Mouse (Mus musculus) neural tube, embryonic 13.5 days (tissue): ENCODE results near the gene Mepce. TPM values are rescaled to one million over a fixed set of nuclear protein-coding genes. Genes with fewer than 3 reads are reported as not detected.

Experiments
- ATAC-seq: fragments of 200-750 bp; cut with Nextera tagmentation; 2 replicates; pipeline ENCODE4 v1.8.0; 2017; ENCODE audit warnings: low read depth, mild to moderate bottlenecking, moderate TSS enrichment, moderate library complexity
- H3K27ac ChIP-seq: fragments of 300-500 bp; sonication (generic); replicated peaks from 2 replicates; pipeline ENCODE4 v1.5.1; 2015; ENCODE audit warnings: moderate library complexity, mild to moderate bottlenecking, inconsistent platforms
- H3K27me3 ChIP-seq: fragments of 300-500 bp; sonication (generic); 2 replicates; pipeline ENCODE4 v1.6.1; 2015; ENCODE audit warnings: mild to moderate bottlenecking, inconsistent platforms
- H3K36me3 ChIP-seq: fragments of 300-500 bp; sonication (generic); 2 replicates; pipeline ENCODE4 v1.6.1; 2015; ENCODE audit warnings: mild to moderate bottlenecking, inconsistent platforms
- H3K4me1 ChIP-seq: fragments of 300-500 bp; sonication (generic); replicated peaks from 2 replicates; pipeline ENCODE4 v1.6.1; 2015; ENCODE audit warnings: inconsistent platforms
- H3K4me2 ChIP-seq: fragments of 300-500 bp; sonication (generic); 2 replicates; pipeline ENCODE4 v1.6.1; 2015; ENCODE audit warnings: inconsistent platforms, mild to moderate bottlenecking, moderate library complexity
- H3K4me3 ChIP-seq: fragments of 300-500 bp; sonication (generic); 2 replicates; pipeline ENCODE4 v1.5.1; 2015; ENCODE audit warnings: mild to moderate bottlenecking, inconsistent platforms
- H3K9ac ChIP-seq: fragments of 300-500 bp; sonication (generic); 2 replicates; pipeline ENCODE4 v1.6.1; 2015; ENCODE audit warnings: moderate library complexity, mild to moderate bottlenecking, inconsistent platforms
- H3K9me3 ChIP-seq: fragments of 300-500 bp; sonication (generic); 2 replicates; pipeline ENCODE4 v1.6.1; 2016; ENCODE audit warnings: inconsistent platforms
- WGBS: fragments of 180-500 bp; shearing (Covaris S2); methylation state at CpG from one replicate; pipeline ENCODE4 v1.1.7; 2015; 5-methylcytosine and 5-hydroxymethylcytosine counted together
- polyA plus RNA-seq: library from polyadenylated mRNA; unstranded; fragments of >200 nt; fragmentation: Nextera tagmentation; extraction: Ambion mirVana; gene quantifications from 2 replicates; pipeline ENCODE4 v1.2.1, GENCODE M21; 2015

The Mepce gene
- polyA plus RNA-seq, 1 experiment from 2014 or later = 9.9 TPM

DNA sequence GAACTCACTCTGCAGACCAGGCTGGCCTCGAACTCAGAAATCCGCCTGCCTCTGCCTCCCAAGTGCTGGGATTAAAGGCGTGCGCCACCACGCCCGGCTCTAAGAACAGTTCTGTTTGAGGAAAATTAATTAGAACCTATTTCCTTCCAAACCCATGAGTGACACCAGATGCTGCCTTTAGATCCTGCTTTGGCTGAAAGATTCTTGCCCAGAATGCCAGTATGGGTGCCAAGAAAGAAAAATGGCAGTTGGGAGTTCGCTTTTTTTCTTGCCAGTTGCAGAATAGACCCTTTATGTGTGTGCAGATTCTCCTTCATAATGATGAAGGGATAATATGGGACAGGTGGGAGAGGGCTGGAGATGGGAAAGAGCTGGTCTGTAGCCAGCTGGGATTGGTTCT lies 43.3 kb downstream of the Mepce start:
- no peaks in the 10 kb centered on the region for H3K36me3 ChIP-seq
- H3K9me3 ChIP-seq = no peaks in the 10 kb centered on the region
- ATAC-seq = no peak
- H3K4me2 ChIP-seq = no peak overlapping the region
- no peak overlapping the region for H3K9ac ChIP-seq
- no peak overlapping the region for H3K4me3 ChIP-seq
- H3K27me3 ChIP-seq = no peaks in the 10 kb centered on the region
- 90% methylated on average over 7 of the region's 7 CpGs for WGBS
- peaks cover 63% of the 10 kb centered on the region for H3K4me1 ChIP-seq
- H3K27ac ChIP-seq = no peak overlapping the region

DNA sequence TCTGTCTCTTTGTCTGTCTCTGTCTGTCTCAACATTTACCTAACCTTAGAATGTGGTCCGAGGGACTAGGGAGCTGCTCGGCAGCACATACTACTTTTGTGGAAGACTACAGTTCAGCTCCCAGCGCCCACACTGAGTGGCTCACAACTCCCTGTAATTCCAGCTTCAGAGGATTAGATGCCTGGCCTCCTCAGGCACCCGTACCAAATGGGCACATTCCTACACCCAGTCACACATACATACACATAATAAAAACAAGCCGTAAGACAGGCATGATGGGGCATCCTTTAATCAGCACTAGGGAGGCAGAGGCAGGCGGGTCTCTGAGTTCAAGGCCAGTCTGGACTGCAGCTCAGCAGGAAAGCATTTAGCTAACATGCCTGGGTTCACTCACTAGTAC lies 44.6 kb downstream of the Mepce start:
- peaks cover 63% of the 10 kb centered on the region for H3K4me1 ChIP-seq
- no peak overlapping the region for H3K4me3 ChIP-seq
- no peak for ATAC-seq
- no peak overlapping the region for H3K4me2 ChIP-seq
- peaks cover 4% of the 10 kb centered on the region for H3K36me3 ChIP-seq
- H3K27ac ChIP-seq = no peak overlapping the region
- no peaks in the 10 kb centered on the region for H3K9me3 ChIP-seq
- no peak overlapping the region for H3K9ac ChIP-seq
- no peaks in the 10 kb centered on the region for H3K27me3 ChIP-seq
- 88% methylated on average over 6 of the region's 6 CpGs for WGBS

DNA sequence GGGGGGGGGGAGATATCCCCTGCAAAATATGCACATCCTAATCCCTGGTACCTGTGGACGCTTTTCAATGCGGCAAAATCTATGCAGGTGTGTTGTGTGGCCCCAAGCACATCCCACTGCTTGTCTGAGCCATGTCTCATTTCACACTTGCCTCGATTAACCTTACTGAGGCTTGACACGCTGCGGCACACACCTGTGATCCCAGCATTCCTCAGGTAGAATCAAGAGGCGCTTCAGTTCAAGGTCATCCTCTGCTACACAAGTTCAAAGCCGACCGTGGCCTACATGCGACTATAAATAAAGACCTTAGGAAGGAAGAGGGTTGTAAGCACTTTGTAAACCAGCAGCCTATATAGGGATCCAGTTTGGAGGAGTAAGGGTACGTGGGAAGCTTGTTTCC lies 45.4 kb downstream of the Mepce start:
- WGBS = 71% methylated on average over 10 of the region's 10 CpGs
- H3K4me1 ChIP-seq = peaks cover 59% of the 10 kb centered on the region
- H3K27ac ChIP-seq = no peak overlapping the region
- peaks cover 12% of the 10 kb centered on the region for H3K36me3 ChIP-seq
- no peak for ATAC-seq
- peak overlapping the region; percentile 91 for H3K4me2 ChIP-seq
- no peak overlapping the region for H3K9ac ChIP-seq
- H3K4me3 ChIP-seq = peak overlapping the region; percentile 75; the same call in 1 of the 2 replicates
- no peaks in the 10 kb centered on the region for H3K27me3 ChIP-seq
- H3K9me3 ChIP-seq = no peaks in the 10 kb centered on the region

DNA sequence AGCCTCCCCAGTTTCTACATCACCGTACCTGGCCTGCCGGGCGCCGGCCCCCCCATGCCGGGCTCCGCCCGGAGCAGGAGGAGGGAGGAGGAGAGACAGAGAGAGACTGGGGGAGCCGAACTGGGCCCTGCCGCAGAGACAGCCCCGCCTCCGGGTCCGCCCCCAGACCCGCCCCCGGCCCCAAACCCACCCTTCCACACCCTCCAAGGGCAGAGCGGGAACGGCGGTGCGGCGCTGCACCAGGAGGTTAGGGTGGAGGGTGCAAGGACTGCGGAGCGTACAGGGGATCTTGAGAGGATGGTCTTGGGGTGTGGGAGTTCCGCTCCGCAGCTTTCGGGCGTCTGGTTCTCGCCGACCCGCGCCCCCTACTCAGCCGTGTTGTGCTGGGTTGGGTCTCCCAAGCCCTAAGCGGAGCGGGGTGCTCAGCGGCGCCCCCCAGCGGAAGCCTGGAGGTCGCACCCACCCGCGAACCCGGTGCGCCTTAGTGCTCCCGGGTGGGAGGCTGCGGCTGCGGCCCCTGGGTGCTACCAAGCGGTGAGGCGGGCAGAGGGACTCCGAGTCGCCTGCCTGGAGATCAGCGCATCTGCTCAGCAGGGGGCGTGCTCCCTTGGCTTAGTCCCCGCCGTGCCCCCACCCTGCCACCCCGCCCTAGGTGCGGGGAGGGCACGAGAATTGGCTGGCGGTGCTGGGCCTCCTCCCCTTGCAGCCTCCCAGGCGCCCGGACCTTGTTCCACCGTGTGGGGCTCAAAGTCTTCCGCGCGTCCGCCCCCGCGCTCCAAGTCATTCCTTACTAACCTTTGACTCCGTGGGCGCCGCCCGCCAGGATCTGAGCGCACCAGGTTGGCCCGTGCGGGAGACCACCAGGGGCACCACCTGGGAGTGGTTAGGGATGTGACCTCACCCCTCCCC lies 46.2 kb downstream of the Mepce start, which contains the start of gene Nyap1:
Gene Nyap1 (minus strand): TSS at position 585 of the 909 bp plus-strand sequence.
- peaks cover 51% of the 10 kb centered on the region for H3K4me1 ChIP-seq
- peak; percentile 84 for ATAC-seq
- peak within 1 kb of the TSS; percentile 93 for H3K9ac ChIP-seq
- WGBS = under 1% methylated on average over 65 of the region's 71 CpGs
- H3K27ac ChIP-seq = peak within 1 kb of the TSS; percentile 81
- peaks cover 19% of the 10 kb centered on the region for H3K36me3 ChIP-seq
- H3K4me2 ChIP-seq = peak within 1 kb of the TSS; percentile 91
- H3K9me3 ChIP-seq = no peaks in the 10 kb centered on the region
- peak within 1 kb of the TSS; percentile 75 for H3K4me3 ChIP-seq
- H3K27me3 ChIP-seq = no peaks in the 10 kb centered on the region

DNA sequence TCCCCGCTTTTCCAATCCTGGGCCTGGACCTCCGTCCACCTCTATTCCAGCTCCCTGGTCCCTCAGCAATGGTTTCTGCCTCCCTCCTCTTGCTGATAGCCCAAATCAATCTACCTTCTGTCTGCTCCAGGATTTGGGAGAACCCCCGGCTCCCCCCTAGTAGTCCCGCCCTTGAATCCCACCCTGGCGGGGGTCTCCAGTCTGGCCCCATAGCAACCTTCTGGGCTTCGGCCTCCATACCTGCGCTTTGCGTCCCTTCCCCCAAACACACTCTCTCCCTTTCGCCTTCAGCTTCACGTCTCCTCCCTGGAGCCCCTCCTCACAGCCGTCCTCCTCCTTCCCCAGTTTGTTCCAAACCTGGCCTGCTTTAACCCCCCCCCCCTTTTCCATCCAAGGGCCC lies 46.9 kb downstream of the Mepce start:
- Histone ChIP-seq H3K4me2 (peak overlapping the region; percentile 91), H3K9ac (peak overlapping the region; percentile 93), H3K4me3 (peak overlapping the region; percentile 75), H3K27me3 (no peaks in the 10 kb centered on the region), H3K27ac (peak overlapping the region; percentile 81), H3K36me3 (peaks cover 27% of the 10 kb centered on the region), H3K4me1 (peaks cover 55% of the 10 kb centered on the region), H3K9me3 (no peaks in the 10 kb centered on the region)
- ATAC-seq = peak; percentile 15; the same call in 1 of the 2 replicates
- WGBS = 7% methylated on average over 11 of the region's 11 CpGs

DNA sequence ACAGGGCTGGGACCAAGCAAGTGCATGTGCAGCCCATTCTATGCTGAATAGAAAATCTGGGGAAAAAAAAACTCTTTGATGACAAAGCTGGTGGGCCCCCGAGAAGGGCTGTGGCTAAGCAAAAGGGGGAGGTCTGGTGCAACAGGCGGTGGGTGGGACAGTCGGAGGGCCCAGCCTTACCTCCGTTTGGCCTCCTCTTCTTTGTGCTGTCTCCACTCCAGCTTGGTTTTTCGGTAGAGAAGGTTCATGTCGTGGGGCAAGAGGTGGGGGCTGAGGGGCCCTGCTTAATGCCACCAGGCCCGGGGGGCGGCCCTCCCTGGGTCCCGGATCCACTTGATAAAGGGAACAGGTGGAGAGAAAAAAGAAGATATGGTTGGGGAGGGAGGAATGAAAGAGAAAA lies 48.0 kb downstream of the Mepce start:
- Histone ChIP-seq H3K9ac (peak overlapping the region; percentile 93), H3K27ac (peak overlapping the region; percentile 81), H3K27me3 (no peaks in the 10 kb centered on the region), H3K4me1 (peaks cover 56% of the 10 kb centered on the region), H3K4me3 (peak overlapping the region; percentile 75), H3K4me2 (peak overlapping the region; percentile 91), H3K36me3 (peaks cover 35% of the 10 kb centered on the region), H3K9me3 (no peaks in the 10 kb centered on the region)
- no peak for ATAC-seq
- 41% methylated on average over 9 of the region's 9 CpGs for WGBS

DNA sequence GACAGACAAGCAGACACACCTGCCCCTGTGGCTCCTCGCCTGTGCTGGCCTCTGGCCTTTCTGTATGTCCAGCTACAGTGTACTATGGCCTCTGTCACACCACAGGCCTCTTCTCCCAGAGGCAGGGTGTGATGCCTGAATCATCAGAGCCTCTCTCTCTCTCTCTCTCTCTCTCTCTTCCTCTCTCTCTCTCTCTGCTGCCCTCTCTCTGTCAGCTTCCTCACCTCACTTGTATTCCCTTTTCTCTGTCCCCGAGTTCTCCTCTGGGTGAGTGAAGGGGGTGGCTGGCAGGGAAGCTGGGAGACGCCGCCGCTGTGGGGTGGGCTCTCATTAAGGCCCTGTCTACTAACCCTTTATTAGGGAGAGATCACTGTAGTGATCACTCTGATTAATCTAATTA lies 48.9 kb downstream of the Mepce start:
- H3K4me3 ChIP-seq = peak overlapping the region; percentile 75
- H3K9ac ChIP-seq = peak overlapping the region; percentile 93
- H3K27ac ChIP-seq = peak overlapping the region; percentile 81

DNA sequence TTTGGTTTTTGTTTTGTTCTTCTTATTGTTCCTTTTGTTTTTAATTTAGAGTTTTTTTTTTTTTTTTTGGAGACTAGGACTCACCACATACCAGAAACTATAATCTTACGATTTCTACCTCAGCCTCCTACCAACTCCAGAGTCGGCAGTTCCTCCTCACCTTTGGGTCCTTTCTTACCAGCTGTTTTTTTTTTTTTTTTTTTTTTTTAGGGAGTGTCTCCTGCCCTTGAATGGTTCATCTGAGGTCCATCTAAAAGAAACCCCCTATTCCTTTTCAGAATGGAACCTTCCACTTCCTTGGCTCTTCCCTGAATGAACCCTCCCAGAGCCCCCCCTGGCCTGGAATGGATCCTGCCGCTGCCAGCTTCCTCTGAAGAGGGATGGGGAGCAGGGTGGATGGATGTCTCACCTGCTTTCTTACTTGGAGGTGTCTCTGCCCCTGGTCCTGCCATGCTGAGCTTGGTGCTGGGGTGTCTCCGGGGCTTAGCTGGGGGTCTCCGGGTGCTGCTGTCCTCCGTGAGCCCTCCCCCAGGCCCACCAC lies 50.0 kb downstream of the Mepce start:
- Histone ChIP-seq H3K9ac (peak overlapping the region; percentile 93), H3K4me1 (peaks cover 73% of the 10 kb centered on the region), H3K36me3 (peaks cover 46% of the 10 kb centered on the region), H3K27ac (peak overlapping the region; percentile 81; the same call in 1 of the 2 replicates), H3K4me2 (peak overlapping the region; percentile 91), H3K9me3 (no peaks in the 10 kb centered on the region), H3K27me3 (no peaks in the 10 kb centered on the region), H3K4me3 (no peak overlapping the region)
- ATAC-seq = no peak
- WGBS = 87% methylated on average over 6 of the region's 6 CpGs

More for the DNA sequence above, 48.9 kb downstream of the Mepce start:
- H3K9me3 ChIP-seq = no peaks in the 10 kb centered on the region
- no peak for ATAC-seq
- 34% methylated on average over 5 of the region's 5 CpGs for WGBS
- no peaks in the 10 kb centered on the region for H3K27me3 ChIP-seq
- peak overlapping the region; percentile 91 for H3K4me2 ChIP-seq
- peaks cover 37% of the 10 kb centered on the region for H3K36me3 ChIP-seq
- peaks cover 66% of the 10 kb centered on the region for H3K4me1 ChIP-seq

DNA sequence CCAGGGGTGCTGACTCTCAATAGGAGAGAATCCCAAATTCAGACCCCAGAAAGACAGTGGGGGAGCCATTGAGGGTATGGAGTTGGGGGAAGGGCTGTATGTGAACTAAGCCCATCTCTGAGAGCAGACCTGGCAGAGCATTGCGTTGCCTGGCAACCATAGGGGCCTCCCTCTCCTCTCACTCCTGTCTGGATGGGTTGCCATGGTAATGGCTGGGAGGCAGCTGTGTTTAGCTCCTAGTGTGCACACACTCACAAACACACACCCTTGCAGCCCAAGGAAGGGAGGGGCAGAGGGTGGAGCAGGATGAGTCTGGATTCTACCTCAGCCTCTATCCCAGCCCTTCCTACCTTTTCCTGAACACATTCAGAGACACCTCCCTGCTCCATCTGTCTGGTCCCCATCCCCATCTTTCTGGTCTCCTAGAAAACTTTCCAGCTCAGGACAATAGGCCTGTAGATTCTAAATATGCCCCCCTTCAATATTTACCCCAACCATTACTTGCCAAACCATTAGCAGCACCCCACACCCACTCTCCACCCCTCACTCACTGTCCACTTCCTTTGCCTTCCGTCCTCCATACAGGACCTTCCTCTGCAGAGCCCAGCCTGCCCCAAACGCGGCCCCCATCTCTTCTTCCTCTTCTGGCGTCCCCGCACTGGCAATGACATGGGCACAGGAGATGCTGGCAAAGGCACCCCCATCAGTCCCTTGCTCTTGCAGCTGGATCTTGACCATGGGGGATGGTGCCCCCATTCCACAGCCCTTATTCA lies 53.0 kb downstream of the Mepce start:
- ATAC-seq = peak; percentile 97
- no peaks in the 10 kb centered on the region for H3K27me3 ChIP-seq
- peak overlapping the region; percentile 54 for H3K4me2 ChIP-seq
- peak overlapping the region; percentile 99 for H3K27ac ChIP-seq
- H3K4me1 ChIP-seq = peaks cover 66% of the 10 kb centered on the region
- H3K4me3 ChIP-seq = peak overlapping the region; percentile 29
- H3K36me3 ChIP-seq = peaks cover 73% of the 10 kb centered on the region
- 43% methylated on average over 6 of the region's 6 CpGs for WGBS
- H3K9me3 ChIP-seq = no peaks in the 10 kb centered on the region
- peak overlapping the region; percentile 67 for H3K9ac ChIP-seq

DNA sequence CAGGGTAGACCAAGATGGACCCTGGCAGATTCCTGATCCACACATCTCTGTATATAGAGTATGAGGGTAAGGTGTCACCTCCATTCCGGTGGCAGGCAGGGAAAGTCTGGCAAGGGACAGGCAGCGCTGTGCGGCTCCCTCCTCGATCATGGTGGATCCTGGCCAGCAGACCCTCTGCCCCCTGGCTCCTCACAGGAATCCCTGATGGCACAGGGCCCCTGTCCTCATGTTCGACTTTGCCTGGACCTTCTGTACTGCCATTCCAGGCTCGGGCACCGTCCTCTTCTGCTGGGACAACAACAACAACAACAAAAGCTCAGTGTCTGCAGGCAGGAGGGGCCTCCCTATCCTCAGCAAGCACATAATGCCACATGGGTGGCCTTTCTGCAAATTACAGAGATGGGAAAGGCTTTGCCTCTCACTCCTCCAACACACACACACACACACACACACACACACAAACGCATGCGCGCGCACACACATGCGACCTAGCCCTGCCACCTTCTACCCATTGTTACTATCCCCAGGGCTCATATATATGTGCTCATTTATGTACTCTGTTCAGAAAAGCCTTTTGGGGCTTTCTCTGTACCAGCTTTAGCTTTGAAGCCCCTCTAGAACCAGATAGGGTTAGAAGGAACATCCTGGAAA lies 53.7 kb downstream of the Mepce start:
- Histone ChIP-seq H3K4me3 (peak overlapping the region; percentile 29), H3K27me3 (no peaks in the 10 kb centered on the region), H3K4me2 (peak overlapping the region; percentile 54), H3K9me3 (no peaks in the 10 kb centered on the region), H3K9ac (peak overlapping the region; percentile 67), H3K4me1 (peaks cover 59% of the 10 kb centered on the region), H3K36me3 (peaks cover 78% of the 10 kb centered on the region), H3K27ac (peak overlapping the region; percentile 99)
- 30% methylated on average over 12 of the region's 12 CpGs for WGBS
- ATAC-seq = peak; percentile 79
